Mouse (Mus musculus): ENCODE measurements around the gene Tyw5. TPM values are rescaled to one million over a fixed set of nuclear protein-coding genes. Genes with fewer than 3 reads are reported as not detected.
A peak's percentile ranks its signal among the peaks of the same experiment; 100 is the strongest.

Tyw5 gene
- 31.5 TPM for polyA plus RNA-seq (2021)

- ChIA-PET POLR2A (no interaction called here), CTCF (interaction anchor here (1.2 kb wide), 1 partner anchor 13 kb away, joined by 4 read pairs; no protein-coding TSS in a partner anchor)
- DNase-seq (ENCODE audit: low read depth, low spot score) = no peak
- in situ Hi-C loops (cut with MboI; ENCODE audit: low pct_unique_long_range_greater_than_20kb) = loop anchor here (25.0 kb wide), 1 partner anchor 1006 kb away; the partner anchor contains the start of gene Clk1
- no peaks in the 10 kb centered on the region for H3K27me3 ChIP-seq
- no peak for TF ChIP-seq CTCF (IDR thresholded peaks at IDR 0.05)
- peak; percentile 81 for ATAC-seq
Observed at GRCm38 (mm10) chr1:57406187-57407151, at the start of gene Tyw5, which contains the start of gene Maip1. Gene Tyw5 (minus strand): TSS chr1:57407101. Gene Maip1 (plus strand): TSS chr1:57406328.

DNA sequence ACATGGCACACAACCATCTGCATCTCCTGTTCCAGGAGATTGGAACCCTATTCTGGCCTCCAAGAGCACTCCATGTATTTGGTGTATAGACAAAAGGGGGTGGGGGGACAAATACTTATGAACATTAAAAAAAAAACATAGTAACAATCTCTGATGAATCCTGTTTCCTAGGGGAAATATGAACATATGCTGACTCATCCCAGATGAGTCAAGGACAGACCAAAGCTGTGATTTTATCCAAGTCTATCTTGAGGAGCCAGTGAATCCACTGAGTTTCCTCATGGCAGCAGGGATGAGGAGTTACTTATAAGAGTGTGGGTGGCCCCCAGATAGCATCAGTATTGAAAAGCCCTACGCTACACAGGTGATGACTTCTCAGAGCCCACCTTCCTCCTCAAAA, 43.3 kb upstream of the Tyw5 start:
- CTCF ChIA-PET = no interaction called here
- TF ChIP-seq CTCF (IDR thresholded peaks at IDR 0.05) = no peak
- in situ Hi-C loops (cut with MboI; ENCODE audit: low pct_unique_long_range_greater_than_20kb) = no loop called here
- POLR2A ChIA-PET = no interaction called here
- H3K27me3 ChIP-seq = no peaks in the 10 kb centered on the region
- DNase-seq (ENCODE audit: low read depth, low spot score) (no peak), ATAC-seq (no peak)

- H3K27me3 ChIP-seq = no peaks in the 10 kb centered on the region
- DNase-seq (ENCODE audit: low read depth, low spot score) = no peak
- ChIA-PET CTCF (no interaction called here), POLR2A (no interaction called here)
- no peak for TF ChIP-seq CTCF (IDR thresholded peaks at IDR 0.05)
- in situ Hi-C loops (cut with MboI; ENCODE audit: low pct_unique_long_range_greater_than_20kb) = no loop called here
- no peak for ATAC-seq
Observed at GRCm38 (mm10) chr1:57445679-57446078, 38.8 kb upstream of the Tyw5 start.

DNA sequence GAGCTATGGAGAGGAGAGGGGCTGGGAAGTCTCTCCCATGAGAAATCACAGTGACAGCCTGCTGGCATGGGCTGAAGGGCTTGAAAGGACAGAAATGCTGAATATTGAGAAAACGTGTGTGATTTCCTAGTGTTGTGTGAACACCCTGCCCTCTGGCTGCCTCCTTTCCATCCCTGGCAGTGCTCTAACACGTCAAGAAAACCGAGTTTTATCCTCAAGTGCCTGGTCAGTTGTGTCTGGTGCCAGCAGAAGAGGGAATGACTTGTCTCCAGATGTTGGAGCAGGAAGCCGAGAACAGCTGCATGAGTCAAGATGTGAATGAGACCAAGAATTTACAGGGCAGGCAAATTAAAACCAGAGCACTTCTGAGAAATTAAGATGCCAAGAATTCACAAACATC, 33.9 kb upstream of the Tyw5 start:
- DNase-seq (ENCODE audit: low read depth, low spot score) = no peak
- in situ Hi-C loops (cut with MboI; ENCODE audit: low pct_unique_long_range_greater_than_20kb) = no loop called here

DNA sequence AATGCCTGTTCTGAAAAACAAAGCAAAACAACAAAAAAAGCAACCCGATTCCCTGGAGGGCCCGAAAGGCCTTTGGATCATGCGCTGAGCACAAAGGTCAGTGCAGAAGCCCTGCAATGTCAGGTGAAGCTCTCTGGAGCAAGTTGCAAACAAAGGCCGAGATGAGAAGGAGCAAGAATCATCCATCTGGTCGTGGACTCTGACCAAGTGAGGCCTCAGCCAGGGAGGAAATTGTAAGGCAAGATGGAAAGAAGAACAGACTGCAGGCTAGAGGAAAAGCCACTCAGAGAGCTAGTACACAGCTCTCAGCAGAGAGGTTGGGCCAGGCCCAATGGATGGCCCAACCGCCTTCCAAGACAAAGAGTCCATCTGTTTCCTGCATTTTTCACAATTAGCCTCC, 32.1 kb upstream of the Tyw5 start:
- DNase-seq (ENCODE audit: low read depth, low spot score) = no peak
- POLR2A ChIA-PET = no interaction called here
- in situ Hi-C loops (cut with MboI; ENCODE audit: low pct_unique_long_range_greater_than_20kb) = no loop called here
- H3K27me3 ChIP-seq = no peaks in the 10 kb centered on the region
- CTCF ChIA-PET = no interaction called here
- ATAC-seq = no peak
- no peak for TF ChIP-seq CTCF (IDR thresholded peaks at IDR 0.05)

More for the DNA sequence above, 33.9 kb upstream of the Tyw5 start:
- TF ChIP-seq CTCF (IDR thresholded peaks at IDR 0.05) = no peak
- ATAC-seq = no peak
- no peaks in the 10 kb centered on the region for H3K27me3 ChIP-seq
- ChIA-PET CTCF (no interaction called here), POLR2A (interaction anchor here (0.6 kb wide), 1 partner anchor 30 kb away, joined by 4 read pairs; no protein-coding TSS in a partner anchor)

DNA sequence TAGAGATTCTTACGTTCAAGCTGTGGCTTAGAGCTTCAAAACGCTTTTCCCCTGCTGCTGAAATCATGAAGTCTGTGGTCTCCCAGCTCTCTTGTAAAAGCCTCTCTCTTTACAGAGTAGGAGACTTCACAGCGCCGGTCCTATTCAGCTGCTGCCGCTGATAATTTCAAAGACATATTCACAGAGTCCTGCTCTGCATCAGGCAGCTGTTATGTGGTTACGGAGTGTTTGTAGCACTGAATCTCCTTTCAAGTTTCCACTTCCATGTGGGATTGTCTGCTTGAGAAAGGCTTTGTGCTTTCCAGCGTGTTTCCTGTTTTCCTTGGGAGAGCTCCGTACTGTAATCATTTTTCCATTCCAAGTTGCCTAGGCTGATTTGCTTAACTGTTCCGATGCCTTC, 30.1 kb upstream of the Tyw5 start:
- ChIA-PET POLR2A (no interaction called here), CTCF (no interaction called here)
- in situ Hi-C loops (cut with MboI; ENCODE audit: low pct_unique_long_range_greater_than_20kb) = no loop called here
- ATAC-seq = no peak
- no peaks in the 10 kb centered on the region for H3K27me3 ChIP-seq
- DNase-seq (ENCODE audit: low read depth, low spot score) = no peak
- no peak for TF ChIP-seq CTCF (IDR thresholded peaks at IDR 0.05)

DNA sequence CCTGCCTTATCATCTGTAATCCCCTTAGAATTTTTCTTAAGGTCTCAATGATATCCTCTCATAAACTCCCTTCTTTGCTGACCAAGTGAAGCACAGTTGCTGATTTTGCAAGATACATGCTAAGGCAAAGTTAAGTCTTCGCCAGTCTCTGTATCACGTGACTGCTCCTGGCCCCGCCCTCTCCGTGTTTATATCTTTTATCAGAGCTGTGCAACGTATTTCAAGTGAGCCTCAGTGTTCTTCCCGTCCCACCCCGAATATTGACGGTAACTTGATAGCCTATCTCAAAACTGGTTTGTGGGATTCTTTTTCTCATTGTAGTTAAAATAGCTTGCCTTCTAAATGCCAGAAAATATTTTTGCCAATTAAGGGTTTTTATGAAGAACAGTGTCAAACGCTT, 29.5 kb upstream of the Tyw5 start:
- CTCF ChIA-PET = no interaction called here
- DNase-seq (ENCODE audit: low read depth, low spot score) (no peak), ATAC-seq (no peak)
- in situ Hi-C loops (cut with MboI; ENCODE audit: low pct_unique_long_range_greater_than_20kb) = no loop called here
- POLR2A ChIA-PET = no interaction called here
- TF ChIP-seq CTCF (IDR thresholded peaks at IDR 0.05) = no peak
- H3K27me3 ChIP-seq = no peaks in the 10 kb centered on the region

DNA sequence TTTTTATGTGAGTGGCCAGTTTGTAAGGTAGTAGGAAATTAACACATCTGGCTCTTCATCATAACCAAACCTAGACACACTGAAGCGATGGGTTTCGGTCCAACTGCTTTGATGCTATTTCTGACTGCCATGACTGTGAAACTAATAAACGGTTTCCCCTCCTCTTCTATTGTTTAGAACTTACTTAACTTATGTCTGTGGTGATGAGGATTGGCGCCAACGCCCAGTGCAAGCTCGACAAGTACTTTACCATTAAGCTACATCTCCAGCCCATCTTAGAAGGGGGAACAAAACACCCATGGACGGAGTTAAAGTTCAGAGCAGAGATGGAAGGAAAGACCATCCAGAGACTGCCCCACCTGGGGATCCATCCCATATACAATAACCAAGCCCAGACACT, 26.2 kb upstream of the Tyw5 start:
- ChIA-PET POLR2A (no interaction called here), CTCF (interaction anchor here (1.5 kb wide), 1 partner anchor 341 kb away, joined by 3 read pairs; the partner anchor contains the start of gene Spats2l)
- ATAC-seq = no peak
- no peak for DNase-seq (ENCODE audit: low read depth, low spot score)
- in situ Hi-C loops (cut with MboI; ENCODE audit: low pct_unique_long_range_greater_than_20kb) = no loop called here
- no peak for TF ChIP-seq CTCF (IDR thresholded peaks at IDR 0.05)
- H3K27me3 ChIP-seq = no peaks in the 10 kb centered on the region

GRCm38 (mm10) chr1:57429786-57430483, 23.0 kb upstream of the Tyw5 start:
- H3K27me3 ChIP-seq = no peaks in the 10 kb centered on the region
- in situ Hi-C loops (cut with MboI; ENCODE audit: low pct_unique_long_range_greater_than_20kb) = loop anchor here (5.0 kb wide), 4 partner anchors 342 to 717 kb away; partner anchors contain the start of gene Spats2l
- peak; percentile 54 for DNase-seq (ENCODE audit: low read depth, low spot score)
- ChIA-PET CTCF (interaction anchor here (0.9 to 3.1 kb wide), 15 partner anchors 8 to 721 kb away, joined by 3 to 28 read pairs (median 4); partner anchors contain the start of gene Spats2l), POLR2A (interaction anchor here (0.7 to 1.7 kb wide), 4 partner anchors 208 to 360 kb away, joined by 4 to 5 read pairs (median 4); partner anchors contain the start of gene Spats2l)
- peak; percentile 74 for ATAC-seq
- no peak for TF ChIP-seq CTCF (IDR thresholded peaks at IDR 0.05)

Measured in Patski (cell line).